Mouse (Mus musculus) spleen, adult 2 months (tissue): Measurements from ENCODE around the gene H2-Q1.

ENCODE experiments used
- CTCF ChIP-seq: fragments of 200-500 bp; IDR thresholded peaks from 2 replicates; pipeline ENCODE4 v1.5.1; 2011; ENCODE audit warnings: mild to moderate bottlenecking, inconsistent platforms; ENCODE audit not compliant: insufficient read depth, insufficient read length, insufficient replicate concordance; ENCODE audit errors: extremely low read depth
- POLR2A ChIP-seq: fragments of 200-500 bp; IDR thresholded peaks from 2 replicates; pipeline ENCODE4 v1.6.1; 2011; ENCODE audit warnings: low read depth, low read length, inconsistent platforms

- TF ChIP-seq POLR2A, result no peak
- no peak for TF ChIP-seq CTCF
Observed at GRCm38 (mm10) chr17:35358763-35359469, 38.7 kb downstream of the H2-Q1 start.
